Mouse (Mus musculus) G1E (cell line): ENCODE results near the gene Lrmda. TPM values are rescaled to one million over a fixed set of nuclear protein-coding genes. Genes with fewer than 3 reads are reported as not detected.

ENCODE experiments used
- ATAC-seq: 2 replicates; pipeline ENCODE4 v1.8.0; 2016; ENCODE audit warnings: mild to moderate bottlenecking; ENCODE audit not compliant: insufficient number of reproducible peaks, poor library complexity, low FRiP score, severe bottlenecking; ENCODE audit errors: extremely low read depth
- DNase-seq: peaks from one replicate; pipeline ENCODE4 v3.0.0; 2012; ENCODE audit warnings: low spot score
- H3K27me3 ChIP-seq: 2 replicates; pipeline ENCODE4 v1.6.1; 2012; ENCODE audit warnings: mild to moderate bottlenecking, low read length, inconsistent platforms; ENCODE audit not compliant: insufficient read depth
- H3K36me3 ChIP-seq: replicated peaks from 2 replicates; pipeline ENCODE3; 2012; ENCODE audit warnings: mild to moderate bottlenecking, inconsistent platforms
- H3K4me1 ChIP-seq: 2 replicates; pipeline ENCODE4 v1.6.1; 2012; ENCODE audit warnings: low read depth, low read length, inconsistent platforms, mixed read lengths; ENCODE audit not compliant: insufficient read depth
- H3K4me3 ChIP-seq: 2 replicates; pipeline ENCODE4 v1.5.1; 2012; ENCODE audit warnings: low read depth, mild to moderate bottlenecking, inconsistent platforms, low read length, moderate library complexity, mixed read lengths
- H3K9me3 ChIP-seq: replicated peaks from 2 replicates; pipeline ENCODE4 v1.6.1; 2012; ENCODE audit warnings: inconsistent platforms
- CTCF ChIP-seq: IDR thresholded peaks from 2 replicates; pipeline ENCODE4 v1.5.1; 2012; ENCODE audit warnings: low read depth, low read length, inconsistent platforms, mixed read lengths
- GATA1 ChIP-seq: IDR thresholded peaks from 2 replicates; pipeline ENCODE4 v1.6.1; 2012; ENCODE audit warnings: borderline replicate concordance, low read length, inconsistent platforms, mixed read lengths
- GATA2 ChIP-seq: IDR thresholded peaks from 2 replicates; pipeline ENCODE4 v1.6.1; 2012; ENCODE audit warnings: low read depth, low read length, inconsistent platforms, borderline replicate concordance
- POLR2AphosphoS5 ChIP-seq: IDR thresholded peaks from 2 replicates; pipeline ENCODE4 v1.6.1; 2012; ENCODE audit warnings: low read depth, low read length, inconsistent platforms; ENCODE audit not compliant: insufficient replicate concordance
- TAL1 ChIP-seq: conservative IDR thresholded peaks from 2 replicates; pipeline ENCODE4 v1.6.1; 2012; ENCODE audit warnings: low read depth, low read length, inconsistent platforms, mixed read lengths
- polyA plus RNA-seq: library from polyadenylated mRNA; stranded (reverse); fragments of >175 nt; gene quantifications from 2 replicates; pipeline ENCODE4 v1.2.3, GENCODE M21; 2012
- total RNA-seq, 2 experiments: library from RNA; stranded (forward) in 1 of 2; stranded (reverse) in 1 of 2; fragments of 200-1000 nt in 1 of 2; fragments of >200 nt in 1 of 2; fragmentation: Nextera tagmentation in 1 of 2; gene quantifications; 2 replicates each; pipeline ENCODE4 v1.2.3; 2014 to 2017

Gene Lrmda
- total and polyA plus RNA-seq, 3 experiments = not detected

GRCm38 (mm10) chr14:22364771-22365355 lies 345.4 kb downstream of the Lrmda start:
- no peaks in the 10 kb centered on the region for H3K27me3 ChIP-seq
- H3K9me3 ChIP-seq = peaks cover 6% of the 10 kb centered on the region; the same call in 1 of the 2 replicates
- DNase-seq = no peak
- H3K4me1 ChIP-seq = no peaks in the 10 kb centered on the region
- TF ChIP-seq POLR2AphosphoS5 (no peak), GATA1 (no peak), GATA2 (no peak), TAL1 (no peak), CTCF (no peak)
- no peak for ATAC-seq
- no peaks in the 10 kb centered on the region for H3K36me3 ChIP-seq
- H3K4me3 ChIP-seq = no peak overlapping the region

- Histone ChIP-seq H3K9me3 (0 out of 2 replicates have a peak, but pooled peaks cover 3% of the 10 kb centered on the region), H3K4me3 (no peak overlapping the region), H3K27me3 (no peaks in the 10 kb centered on the region), H3K36me3 (no peaks in the 10 kb centered on the region), H3K4me1 (no peaks in the 10 kb centered on the region)
- ATAC-seq (no peak), DNase-seq (no peak)
- TF ChIP-seq GATA2 (no peak), TAL1 (no peak)
Observed at GRCm38 (mm10) chr14:22367615-22368014, 348.1 kb downstream of the Lrmda start.

GRCm38 (mm10) chr14:22371136-22371535 lies 351.6 kb downstream of the Lrmda start:
- ATAC-seq (no peak), DNase-seq (no peak)
- Histone ChIP-seq H3K4me1 (no peaks in the 10 kb centered on the region), H3K27me3 (no peaks in the 10 kb centered on the region), H3K9me3 (0 out of 2 replicates have a peak, but pooled peaks cover 5% of the 10 kb centered on the region), H3K36me3 (no peaks in the 10 kb centered on the region), H3K4me3 (no peak overlapping the region)
- TF ChIP-seq GATA2 = no peak
- no peak for TF ChIP-seq POLR2AphosphoS5
- TF ChIP-seq TAL1 = no peak
- TF ChIP-seq CTCF = no peak
- TF ChIP-seq GATA1 = no peak

DNA sequence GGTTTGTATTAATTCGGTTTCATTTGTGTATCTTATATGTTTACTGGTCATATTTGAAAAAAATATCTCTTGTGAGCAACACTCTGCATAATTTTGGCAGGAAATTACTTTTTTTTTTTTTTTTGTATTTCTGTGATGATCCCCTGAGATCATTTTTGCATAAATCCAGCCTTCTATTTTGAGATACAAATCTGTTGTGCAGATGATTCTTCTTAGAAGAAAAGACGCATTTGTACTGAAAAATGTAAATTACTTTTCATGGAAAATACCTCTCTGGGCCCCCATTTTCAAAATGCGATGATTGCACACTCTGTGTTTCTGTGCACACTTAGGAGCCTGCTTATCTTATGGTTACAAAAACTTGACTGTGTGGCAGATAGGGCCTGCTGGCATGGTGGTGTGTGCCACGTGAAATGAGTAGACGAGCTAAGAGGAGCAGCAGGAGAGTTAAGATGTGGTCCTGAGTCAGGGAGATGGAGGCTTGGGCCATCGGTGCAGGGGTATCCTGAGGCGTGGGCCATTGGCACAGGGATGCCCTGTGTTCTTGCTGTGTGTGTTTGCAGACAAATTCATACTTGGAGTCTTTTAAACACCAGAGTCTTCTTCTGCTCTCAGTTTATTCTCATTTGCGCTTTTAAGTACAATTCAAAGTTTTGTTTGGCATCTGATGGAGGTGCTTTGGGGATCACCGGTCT lies 353.3 kb downstream of the Lrmda start:
- Histone ChIP-seq H3K27me3 (no peaks in the 10 kb centered on the region), H3K36me3 (no peaks in the 10 kb centered on the region), H3K9me3 (0 out of 2 replicates have a peak, but pooled peaks cover 2% of the 10 kb centered on the region), H3K4me3 (no peak overlapping the region), H3K4me1 (no peaks in the 10 kb centered on the region)
- no peak for ATAC-seq
- DNase-seq = no peak
- TF ChIP-seq TAL1 = no peak
- TF ChIP-seq GATA1 = no peak
- TF ChIP-seq POLR2AphosphoS5 = no peak
- no peak for TF ChIP-seq CTCF
- TF ChIP-seq GATA2 = no peak

DNA sequence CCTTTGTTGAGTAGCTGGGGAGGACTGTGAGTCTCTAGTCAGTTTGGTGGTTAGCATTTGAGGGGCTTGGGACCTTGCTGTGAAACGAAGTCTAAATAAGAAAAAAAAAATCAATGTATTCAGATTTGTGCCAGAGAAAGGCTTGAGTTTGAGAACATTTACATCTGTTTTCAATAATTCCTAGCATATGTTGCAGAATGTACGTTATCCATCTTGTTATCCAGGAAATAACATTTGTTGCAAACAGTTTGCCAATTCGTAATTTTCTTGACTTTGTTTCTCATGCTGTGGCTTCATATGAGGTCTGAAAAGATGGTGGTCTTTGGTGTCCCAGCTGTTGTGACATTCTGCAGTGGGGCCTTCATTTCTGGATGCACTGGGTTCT lies 353.8 kb downstream of the Lrmda start:
- H3K27me3 ChIP-seq = no peaks in the 10 kb centered on the region
- no peaks in the 10 kb centered on the region for H3K4me1 ChIP-seq
- 0 out of 2 replicates have a peak, but pooled peaks cover 2% of the 10 kb centered on the region for H3K9me3 ChIP-seq
- ATAC-seq = no peak
- no peak for TF ChIP-seq TAL1
- no peak for TF ChIP-seq GATA1
- TF ChIP-seq GATA2 = no peak
- no peak for TF ChIP-seq POLR2AphosphoS5
- TF ChIP-seq CTCF = no peak
- H3K4me3 ChIP-seq = no peak overlapping the region
- DNase-seq = no peak
- no peaks in the 10 kb centered on the region for H3K36me3 ChIP-seq

- no peak for TF ChIP-seq GATA2
- no peak for TF ChIP-seq GATA1
- TF ChIP-seq TAL1 = no peak
- TF ChIP-seq POLR2AphosphoS5 = no peak
- TF ChIP-seq CTCF = no peak
- no peaks in the 10 kb centered on the region for H3K36me3 ChIP-seq
- H3K9me3 ChIP-seq = 0 out of 2 replicates have a peak, but pooled peaks cover 2% of the 10 kb centered on the region
- no peaks in the 10 kb centered on the region for H3K27me3 ChIP-seq
- H3K4me1 ChIP-seq = no peaks in the 10 kb centered on the region
- ATAC-seq (no peak), DNase-seq (no peak)
- H3K4me3 ChIP-seq = no peak overlapping the region
Observed at GRCm38 (mm10) chr14:22377148-22377547, 357.6 kb downstream of the Lrmda start.
